Mouse (Mus musculus) inflammation-experienced regulatory T-cells, adult 6 months (primary cell): ENCODE measurements around the gene Zfp821. TPM values are rescaled to one million over a fixed set of nuclear protein-coding genes. Genes with fewer than 3 reads are reported as not detected.

Experiments
- ATAC-seq: one replicate; pipeline ENCODE4 v1.8.0; 2017
- polyA plus RNA-seq, 3 experiments: library from polyadenylated mRNA; unstranded; fragments of 100-300 nt; shearing (Covaris generic); gene quantifications; one replicate each; pipeline ENCODE4 v1.2.1; 2017

Zfp821 gene
- 1 to 10 TPM; 3.5 to 9.7 (median 6.0) TPM for polyA plus RNA-seq

- ATAC-seq = peak; percentile 80
Observed at GRCm38 (mm10) chr8:109705320-109706075, at the start of gene Zfp821. Zfp821 (plus strand) TSS chr8:109705546.

DNA sequence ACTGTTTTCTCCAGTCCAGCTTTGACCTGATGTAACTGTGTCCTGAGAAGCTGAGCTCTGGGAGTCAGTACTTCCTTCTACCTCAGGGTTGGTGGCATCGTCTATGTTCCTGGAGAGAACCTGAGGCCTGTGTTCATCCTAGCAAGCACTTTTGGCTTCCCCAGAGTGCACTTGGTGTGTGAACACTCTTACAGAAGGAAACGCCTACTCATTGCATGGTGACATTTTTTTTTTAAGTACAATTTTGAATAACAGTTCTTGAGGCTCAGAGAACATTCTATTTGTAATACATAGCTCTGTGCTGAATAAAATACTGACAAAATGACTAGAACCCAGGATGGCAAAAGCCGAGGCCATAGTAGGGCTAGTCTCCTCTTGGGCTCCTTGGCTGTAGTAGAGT lies 48.5 kb upstream of the Zfp821 start:
- ATAC-seq = no peak

DNA sequence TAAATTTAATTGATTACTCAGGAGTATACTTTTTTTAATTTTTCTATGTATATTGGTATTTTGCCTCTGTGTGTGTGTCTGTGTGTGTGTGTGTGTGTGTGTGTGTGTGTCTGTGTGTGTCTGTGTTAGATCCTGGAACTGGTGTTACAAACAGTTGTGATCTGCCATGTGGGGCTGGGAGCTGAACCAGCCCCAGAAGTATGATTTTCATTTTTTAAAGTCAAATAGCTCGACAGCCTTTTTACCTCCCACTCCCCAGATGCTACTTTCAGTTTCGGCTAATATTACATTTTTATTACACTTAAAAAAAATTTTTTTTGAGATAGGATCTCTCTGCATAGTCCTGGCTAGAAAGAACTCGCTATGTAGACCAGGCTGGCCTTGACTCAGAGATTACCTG lies 43.0 kb upstream of the Zfp821 start:
- no peak for ATAC-seq

DNA sequence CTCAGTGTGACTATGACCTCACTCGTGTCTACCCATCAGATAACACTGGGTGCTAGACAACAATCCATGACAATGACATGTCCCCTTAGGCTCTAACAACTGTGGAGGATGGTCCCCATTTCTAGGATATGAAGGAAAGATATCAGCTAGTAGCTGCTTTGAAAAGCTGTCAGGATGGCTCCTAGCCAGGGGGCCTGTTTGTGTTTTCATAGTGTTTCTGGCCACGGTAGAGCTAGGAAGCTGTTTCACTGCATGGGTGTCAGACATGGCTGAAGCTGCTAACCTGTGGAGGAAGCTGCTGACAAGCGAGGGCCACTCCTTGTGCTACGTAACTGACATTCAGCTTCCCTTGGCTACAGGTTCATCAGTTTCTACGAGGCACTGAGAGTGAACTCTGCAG lies 38.7 kb upstream of the Zfp821 start:
- no peak for ATAC-seq

DNA sequence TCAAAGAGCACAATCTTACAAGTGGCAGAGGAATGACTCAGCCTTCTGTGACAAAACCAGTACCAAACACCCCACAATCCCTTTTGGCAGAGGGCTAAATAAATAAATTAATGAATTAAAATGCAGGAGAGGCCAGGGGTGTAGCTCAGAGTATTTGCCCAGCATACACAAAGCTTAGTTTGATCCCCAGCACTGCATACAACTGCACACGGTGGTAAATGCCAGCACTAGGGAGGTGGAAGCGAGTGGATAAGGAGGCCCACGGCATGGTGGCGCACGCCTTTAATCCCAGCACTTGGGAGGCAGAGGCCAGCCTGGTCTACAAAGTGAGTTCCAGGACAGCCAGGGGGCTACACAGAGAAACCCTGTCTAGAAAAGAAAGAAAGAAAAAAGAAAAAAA lies 32.7 kb upstream of the Zfp821 start:
- ATAC-seq = no peak

DNA sequence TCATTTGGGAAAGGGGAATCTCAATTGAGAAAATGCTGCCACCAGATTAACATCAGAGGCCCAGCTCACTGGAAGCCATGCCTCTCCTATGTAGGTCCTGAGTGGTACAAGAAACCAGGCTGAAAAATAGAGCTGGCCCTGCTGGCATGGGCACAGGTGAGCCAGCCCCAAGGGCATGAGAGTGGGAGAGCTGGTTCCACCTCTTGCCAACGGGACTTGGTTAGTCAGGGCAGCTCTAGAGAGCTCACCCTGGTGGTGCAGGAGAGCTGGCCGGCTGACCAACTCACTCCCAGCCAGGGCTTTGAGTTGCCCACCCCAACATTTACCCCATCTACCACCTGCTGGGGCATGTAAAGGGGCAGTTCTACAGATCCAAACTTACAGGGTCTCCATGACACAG lies 31.8 kb upstream of the Zfp821 start:
- ATAC-seq = no peak

DNA sequence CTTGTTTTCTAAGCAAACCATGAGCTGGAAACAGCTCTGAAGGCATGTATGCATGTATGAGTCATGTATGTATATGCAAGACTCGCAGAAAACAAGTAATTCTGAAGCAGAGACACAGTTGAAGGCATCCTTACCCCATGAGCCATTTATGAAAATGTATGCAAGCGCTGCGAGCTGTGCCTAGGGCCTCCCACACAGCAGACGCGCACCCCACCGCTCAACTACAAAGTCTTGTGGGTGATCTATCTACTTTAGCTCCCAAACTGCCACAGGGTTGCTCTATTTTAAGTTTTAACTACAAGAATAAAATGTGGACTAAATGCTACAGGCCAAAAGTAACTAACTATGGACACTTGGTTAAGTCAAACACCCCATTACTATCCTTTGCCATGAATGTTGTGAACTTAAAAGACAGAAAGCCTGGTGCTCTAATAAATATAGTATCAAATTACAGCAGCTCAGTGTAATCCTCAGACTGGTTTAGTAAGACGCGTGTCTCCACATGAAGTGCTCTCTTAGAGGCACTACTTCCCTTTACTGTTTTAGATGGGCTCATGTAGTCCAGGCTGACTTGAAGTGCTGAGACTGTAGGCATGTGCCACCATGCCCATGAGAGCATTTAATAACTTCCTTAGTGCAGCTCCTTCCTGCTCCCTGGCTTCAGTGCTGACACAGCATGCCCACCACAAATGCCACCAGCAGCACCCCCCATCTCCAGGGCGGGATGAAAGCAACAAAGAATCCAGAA lies 29.3 kb upstream of the Zfp821 start:
- ATAC-seq = no peak

- ATAC-seq = no peak
Observed at GRCm38 (mm10) chr8:109681535-109681934, 23.8 kb upstream of the Zfp821 start.

- ATAC-seq = no peak
Observed at GRCm38 (mm10) chr8:109682120-109682519, 23.2 kb upstream of the Zfp821 start.

DNA sequence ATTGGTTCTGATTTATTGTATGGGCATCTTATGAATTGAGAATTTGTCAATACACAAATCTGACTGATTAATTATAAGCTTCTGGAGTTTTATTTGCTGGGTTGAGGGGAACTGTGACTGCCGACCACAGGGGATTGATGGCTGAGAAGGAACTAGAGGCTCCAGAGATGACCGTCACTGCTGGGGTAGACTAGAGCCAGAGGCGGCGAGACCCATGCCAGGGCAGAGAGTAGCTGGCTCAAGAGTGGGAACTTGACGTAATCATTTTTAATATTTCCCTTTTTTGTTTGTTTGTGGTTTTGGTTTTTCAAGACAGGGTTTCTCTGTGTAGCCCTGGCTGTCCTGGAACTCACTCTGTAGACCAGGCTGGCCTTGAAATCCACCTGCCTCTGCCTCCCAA lies 18.1 kb upstream of the Zfp821 start:
- no peak for ATAC-seq

DNA sequence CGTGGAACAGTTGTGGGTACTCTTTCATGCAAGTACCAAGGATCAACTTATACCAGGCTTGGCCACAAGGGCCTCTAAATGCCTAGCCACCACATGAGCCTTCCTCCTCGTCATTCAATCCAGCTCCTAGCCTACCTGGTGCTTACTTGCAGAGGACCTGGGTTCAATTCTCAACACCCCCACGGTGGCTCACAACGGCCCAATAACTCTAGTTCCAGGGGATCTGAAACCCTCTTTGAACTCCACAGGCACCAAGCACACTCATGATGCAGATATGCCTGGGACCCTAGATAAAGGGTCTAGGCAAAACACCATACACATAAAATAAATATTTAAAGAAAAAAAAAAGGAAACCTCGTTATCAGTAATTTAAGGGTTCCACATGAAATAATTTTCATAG lies 13.6 kb upstream of the Zfp821 start:
- ATAC-seq = no peak

DNA sequence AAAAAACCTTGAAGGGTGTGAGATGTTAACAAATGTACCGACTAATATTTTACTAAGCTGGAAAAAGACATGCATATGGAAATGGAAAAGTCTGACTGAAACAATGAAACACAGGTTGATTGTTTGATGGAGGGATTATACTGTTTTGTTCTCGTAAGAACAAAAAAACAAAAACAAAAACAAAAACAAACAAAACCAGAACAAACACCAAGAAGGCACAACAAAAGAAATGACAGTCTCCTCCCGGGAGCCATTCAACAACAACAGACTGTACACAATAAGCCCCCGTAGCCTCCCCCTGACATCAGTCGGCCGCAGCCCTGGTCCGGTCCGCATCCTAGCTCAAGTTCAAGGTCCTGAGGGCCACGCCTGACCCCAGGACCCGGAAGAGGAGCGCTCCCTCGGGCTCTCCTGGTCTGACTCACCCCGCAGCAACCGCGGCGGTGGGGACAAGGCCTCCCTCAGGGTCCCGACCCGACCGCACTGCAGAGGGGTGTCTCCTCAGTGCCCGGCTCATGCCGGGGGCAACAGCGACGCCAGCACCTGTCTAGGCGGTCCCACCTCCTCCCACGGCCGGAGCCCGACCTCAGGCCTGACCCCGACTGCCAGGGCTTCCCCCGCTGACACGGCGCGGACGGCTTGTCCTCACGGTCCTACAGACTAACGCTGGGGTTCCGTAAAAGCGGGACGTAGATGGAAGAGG lies 12.8 kb upstream of the Zfp821 start:
- ATAC-seq = peak; percentile 22

DNA sequence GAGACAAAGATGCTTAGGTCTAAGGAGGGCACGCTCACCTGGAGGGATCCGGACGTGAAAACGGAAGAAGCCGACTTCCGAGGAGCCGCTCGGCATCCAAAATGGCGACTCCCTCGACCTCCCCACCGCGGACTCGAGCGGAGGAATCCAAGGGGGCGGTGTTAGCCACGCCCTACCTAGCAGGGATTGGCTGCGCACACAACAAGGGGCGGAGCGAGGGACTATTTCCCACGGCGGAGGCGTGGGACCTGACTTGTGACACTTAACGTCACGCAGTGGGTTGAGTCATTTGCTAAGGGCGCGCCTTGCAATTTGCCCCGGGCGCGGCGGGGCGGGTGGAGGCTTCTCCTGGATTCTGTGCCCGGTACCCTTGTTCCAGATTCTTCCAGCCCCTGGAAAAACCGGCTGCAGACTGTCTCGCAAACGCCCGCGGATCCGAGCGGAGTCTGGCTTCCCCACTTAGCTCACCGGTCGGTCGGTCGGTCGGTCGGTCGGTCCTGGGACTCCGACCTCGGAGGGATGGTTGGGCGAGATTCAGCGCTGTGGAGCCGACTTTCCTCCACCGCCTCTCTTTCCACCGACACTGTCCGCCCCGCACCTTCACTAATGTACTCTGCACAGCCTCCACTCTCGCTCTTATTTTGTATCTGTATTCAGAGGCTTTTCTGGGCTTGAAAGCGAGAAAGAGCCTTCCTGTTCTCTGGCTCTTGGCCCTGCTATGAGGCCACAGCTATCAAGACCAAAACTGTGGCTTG lies 12.0 kb upstream of the Zfp821 start, which contains the start of gene Ist1:
Ist1 (minus strand) TSS at position 115 of the 755 bp plus-strand sequence.
- peak; percentile 96 for ATAC-seq

GRCm38 (mm10) chr8:109694154-109694553 lies 11.2 kb upstream of the Zfp821 start:
- ATAC-seq = no peak

- ATAC-seq = no peak
Observed at GRCm38 (mm10) chr8:109697754-109698153, 7.6 kb upstream of the Zfp821 start.

GRCm38 (mm10) chr8:109698477-109698876 lies 6.9 kb upstream of the Zfp821 start:
- ATAC-seq = no peak

- ATAC-seq = no peak
Observed at GRCm38 (mm10) chr8:109704565-109705319, 604 bp upstream of the Zfp821 start.

GRCm38 (mm10) chr8:109706076-109706873 lies 929 bp downstream of the Zfp821 start:
- ATAC-seq = no peak

DNA sequence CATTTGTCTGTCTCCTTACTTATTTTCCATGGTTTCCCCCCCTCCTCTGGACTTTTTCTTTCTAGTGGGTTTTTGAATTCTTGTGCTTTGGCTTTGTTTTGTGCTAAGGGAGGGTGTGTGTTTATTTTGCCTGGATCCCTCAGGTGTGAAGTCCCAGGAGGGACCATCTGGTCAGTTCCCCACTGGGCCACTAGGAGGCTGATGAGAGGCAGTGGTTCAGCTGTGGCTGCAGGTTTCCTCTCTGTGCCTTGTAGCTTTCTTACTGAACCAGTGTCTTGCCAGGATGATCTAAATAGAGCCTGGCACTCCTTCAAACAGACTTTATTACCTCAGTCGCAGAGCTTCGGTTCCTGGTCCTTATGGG lies 1.5 kb downstream of the Zfp821 start:
- ATAC-seq = peak; percentile 53

DNA sequence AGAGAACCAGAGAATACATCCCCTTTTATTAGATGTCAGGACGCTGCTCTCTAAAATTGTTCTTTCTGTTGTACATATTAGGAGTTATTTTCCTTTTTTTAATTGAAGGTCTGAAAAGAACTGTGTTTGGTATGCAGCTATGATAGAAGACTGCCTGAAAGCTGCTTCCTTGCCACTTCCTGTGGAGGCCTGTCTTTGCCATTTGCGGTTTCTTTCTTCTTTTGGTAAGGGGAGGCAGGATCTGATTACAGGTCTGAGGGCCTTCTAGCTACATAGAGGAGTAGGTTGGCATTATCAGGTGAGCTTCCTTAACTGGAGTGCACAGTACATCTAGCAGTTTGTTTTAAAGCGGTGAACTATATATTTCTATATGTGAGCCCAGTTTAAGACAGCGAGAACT lies 2.6 kb downstream of the Zfp821 start:
- peak; percentile 64 for ATAC-seq

- no peak for ATAC-seq
Observed at GRCm38 (mm10) chr8:109712521-109712920, 7.2 kb downstream of the Zfp821 start.
